Mouse (Mus musculus) mouse trophoblast stem cell (cell line): ENCODE measurements around the gene Nfu1.

Experiments
- in situ Hi-C, 2 experiments: fragments of 300-500 bp; cut with MseI, MboI; formaldehyde crosslinking; loops; 2 replicates in 1 of 2; 3 replicates in 1 of 2; pipeline ENCODE4 v1.15.1; 2025

Nfu1 gene

GRCm38 (mm10) chr6:87008887-87009286, at the start of gene Nfu1:
Gene Nfu1, plus strand, starts transcription at chr6:87009236.
- in situ Hi-C loops, result no loop called here

GRCm38 (mm10) chr6:86963987-86964685, 44.9 kb upstream of the Nfu1 start:
- in situ Hi-C loops, result no loop called here

DNA sequence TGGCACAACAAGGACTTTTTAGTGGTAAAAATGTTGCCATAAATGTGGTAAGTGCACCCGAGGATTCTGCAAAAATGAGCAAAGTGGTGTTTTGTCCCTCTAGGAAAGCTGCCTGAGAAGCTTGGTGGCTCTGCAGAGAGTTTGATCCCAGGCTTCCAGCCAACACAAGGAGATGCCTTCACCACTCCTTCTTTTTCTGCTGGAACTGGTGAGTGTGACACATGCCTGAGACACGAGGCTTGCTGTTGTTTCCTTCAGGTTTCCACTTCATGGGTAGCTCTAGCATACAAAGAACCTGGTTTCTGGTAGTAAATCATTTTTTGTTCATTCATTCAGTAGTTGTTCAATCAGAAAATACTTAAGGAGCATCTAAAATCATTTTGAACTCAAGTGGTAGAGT, 41.9 kb upstream of the Nfu1 start:
- in situ Hi-C loops, result no loop called here

- in situ Hi-C loops, result no loop called here
Observed at GRCm38 (mm10) chr6:86973956-86974355, 35.1 kb upstream of the Nfu1 start.

DNA sequence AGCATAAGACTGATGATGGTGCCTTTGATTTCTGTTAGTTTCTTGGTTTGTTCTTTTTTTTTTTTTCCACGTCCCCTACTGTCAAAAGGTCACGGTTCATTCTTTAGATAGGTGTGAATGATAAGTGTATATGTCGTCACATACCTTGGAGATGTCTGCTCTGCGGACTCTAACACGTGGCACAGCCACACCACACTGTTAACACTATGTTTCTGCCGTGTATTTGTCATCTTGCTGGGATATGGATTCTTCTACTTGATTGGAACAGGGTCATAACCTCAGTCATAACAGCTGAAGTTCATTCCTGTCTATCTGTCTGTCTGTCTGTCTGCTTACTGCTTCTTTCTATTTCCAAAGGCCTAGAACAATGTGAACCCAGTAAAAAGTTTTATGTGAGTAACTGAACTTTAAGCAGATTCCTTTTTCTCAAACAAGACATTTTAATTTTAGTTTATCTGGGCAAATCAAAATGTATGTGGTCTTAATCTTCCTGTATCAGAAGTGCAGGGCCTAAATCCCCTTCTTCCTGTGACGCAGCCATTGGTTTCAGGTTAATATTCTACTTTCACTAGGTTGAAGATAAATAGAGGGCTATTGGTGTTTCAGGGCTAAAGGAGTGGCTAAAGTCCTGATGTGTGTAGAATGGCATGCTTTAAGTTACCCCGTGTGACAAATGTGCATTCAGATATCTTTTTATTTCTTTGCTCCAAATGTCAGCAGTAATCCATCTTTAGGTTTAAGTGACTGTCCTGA, 30.7 kb upstream of the Nfu1 start:
- in situ Hi-C loops, result no loop called here

DNA sequence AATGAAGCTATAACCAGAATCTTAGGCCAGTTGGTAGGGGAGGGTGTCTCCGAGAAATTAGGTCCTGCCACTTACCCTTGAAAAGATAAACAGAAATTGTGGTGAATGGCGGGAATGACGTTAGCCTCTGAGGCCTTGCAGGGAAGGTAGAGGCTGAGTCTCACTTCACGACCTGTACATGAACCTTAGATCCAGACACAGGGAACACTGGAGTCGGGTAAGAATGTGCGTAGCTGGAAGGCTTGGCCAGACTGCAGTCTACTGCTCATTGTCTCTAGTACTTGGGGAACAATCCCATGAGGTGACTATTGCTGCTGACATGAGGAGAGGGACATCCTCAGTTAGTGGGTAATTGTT, 30.1 kb upstream of the Nfu1 start:
- in situ Hi-C loops, result no loop called here

DNA sequence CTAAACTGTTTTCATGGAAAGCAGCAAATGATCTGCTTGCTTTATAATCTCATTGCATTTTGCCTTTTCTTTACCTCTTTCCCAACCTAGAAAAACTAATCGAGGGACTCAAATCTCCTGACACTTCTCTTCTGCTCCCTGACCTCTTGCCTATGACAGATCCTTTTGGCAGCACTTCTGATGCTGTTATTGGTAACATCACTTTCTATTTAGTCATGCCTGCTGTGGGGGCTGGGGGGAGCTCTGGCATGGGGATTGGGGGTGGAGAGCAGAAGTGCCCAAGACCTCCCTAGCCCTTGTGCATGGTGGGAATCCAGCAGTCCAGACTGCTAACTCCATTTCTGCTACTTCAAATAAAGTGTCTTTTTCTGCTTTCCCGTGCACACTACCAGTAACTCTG, 27.8 kb upstream of the Nfu1 start:
- in situ Hi-C loops, result no loop called here

- in situ Hi-C loops, result no loop called here
Observed at GRCm38 (mm10) chr6:86985314-86986106, 23.5 kb upstream of the Nfu1 start.

- in situ Hi-C loops, result no loop called here
Observed at GRCm38 (mm10) chr6:86989576-86989975, 19.5 kb upstream of the Nfu1 start.

DNA sequence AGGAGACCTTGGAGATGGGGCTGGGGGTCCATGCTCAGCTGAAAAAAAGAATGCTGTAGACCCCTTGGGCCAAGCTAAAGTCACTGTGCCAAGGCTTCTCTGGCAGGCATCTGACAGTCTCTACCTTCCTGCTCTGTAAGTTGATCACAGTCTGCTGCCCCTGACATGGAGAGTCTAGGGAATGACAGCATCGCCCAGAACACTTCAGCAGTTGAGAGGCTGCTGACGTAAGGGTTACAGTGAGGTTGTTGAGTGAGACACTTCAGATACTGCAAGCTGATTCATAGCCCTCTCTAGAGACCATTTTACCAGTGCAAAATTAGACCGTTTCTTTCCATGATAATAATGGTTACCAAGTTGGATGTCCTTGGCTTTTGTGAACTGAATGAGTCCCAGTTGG, 18.0 kb upstream of the Nfu1 start:
- in situ Hi-C loops, result no loop called here

- in situ Hi-C loops, result no loop called here
Observed at GRCm38 (mm10) chr6:86992349-86992748, 16.7 kb upstream of the Nfu1 start.

GRCm38 (mm10) chr6:86994254-86994653, 14.8 kb upstream of the Nfu1 start:
- in situ Hi-C loops, result no loop called here

DNA sequence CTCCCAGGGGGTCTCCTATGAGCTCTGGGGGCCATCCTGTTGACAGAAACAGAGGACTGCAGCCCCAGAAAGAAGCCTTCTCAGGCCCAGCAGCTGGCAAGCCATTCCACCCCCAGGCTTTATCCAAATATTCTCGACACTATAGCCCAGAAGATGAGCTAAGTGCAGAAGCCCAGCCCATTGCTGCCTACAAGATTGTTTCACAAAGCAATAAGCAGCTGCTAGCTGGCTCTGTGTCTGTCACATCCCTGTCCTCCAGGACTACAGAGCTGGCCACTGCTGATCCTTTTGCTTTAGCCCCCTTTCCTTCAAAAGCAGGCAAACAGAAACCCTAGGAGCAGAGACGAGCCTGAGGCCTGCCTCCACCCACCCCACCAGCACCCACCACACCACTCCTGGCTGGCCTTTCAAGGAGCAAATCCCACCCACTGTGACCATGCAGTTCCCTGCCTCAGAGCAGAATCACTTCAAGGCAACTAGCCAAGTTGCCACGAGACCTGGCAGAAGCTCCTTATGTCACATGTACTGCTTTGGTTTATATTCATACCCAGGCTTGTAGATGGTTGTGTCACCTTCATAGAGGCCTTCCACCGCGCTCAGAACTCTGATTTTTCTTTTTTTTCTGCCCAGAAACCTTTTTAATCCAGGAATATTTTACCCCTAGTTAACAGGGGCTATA, 12.3 kb upstream of the Nfu1 start:
- in situ Hi-C loops, result no loop called here

DNA sequence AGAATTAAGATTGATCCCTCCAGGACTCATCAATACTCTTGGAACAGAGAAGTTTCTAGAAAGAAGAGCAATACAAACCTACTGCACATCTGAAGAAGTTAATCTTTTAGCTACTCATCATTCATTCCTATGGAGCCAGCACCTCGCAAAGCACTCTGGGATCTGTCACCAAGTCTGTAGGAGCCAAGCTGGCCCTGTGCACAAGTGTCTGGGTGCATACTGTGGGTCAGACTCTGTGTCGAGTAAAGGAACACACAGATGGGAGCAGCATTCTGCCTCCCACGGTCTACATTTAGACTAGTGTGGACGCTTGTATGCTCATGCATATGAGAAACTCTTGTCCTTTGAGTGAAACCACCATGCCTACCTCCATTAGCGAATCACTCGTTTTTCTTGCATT, 11.7 kb upstream of the Nfu1 start:
- in situ Hi-C loops, result no loop called here

DNA sequence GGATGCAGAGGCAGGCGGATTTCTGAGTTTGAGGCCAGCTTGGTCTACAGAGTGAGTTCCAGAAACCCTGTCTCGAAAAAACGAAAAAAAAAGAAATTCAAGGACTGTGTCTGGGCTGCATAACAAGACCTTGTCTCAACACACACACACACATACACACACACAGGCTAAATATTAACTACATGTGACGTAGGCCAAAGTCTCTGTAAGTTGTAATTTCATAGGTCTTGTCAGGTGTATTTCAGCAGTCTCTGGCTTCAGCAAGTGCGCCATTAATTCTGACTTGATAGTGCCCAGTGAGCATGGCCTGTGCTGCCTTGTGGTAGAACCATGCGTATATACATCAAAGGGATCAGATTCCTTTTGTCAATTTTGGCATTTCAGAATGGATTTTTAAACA, 7.0 kb upstream of the Nfu1 start:
- in situ Hi-C loops, result no loop called here

DNA sequence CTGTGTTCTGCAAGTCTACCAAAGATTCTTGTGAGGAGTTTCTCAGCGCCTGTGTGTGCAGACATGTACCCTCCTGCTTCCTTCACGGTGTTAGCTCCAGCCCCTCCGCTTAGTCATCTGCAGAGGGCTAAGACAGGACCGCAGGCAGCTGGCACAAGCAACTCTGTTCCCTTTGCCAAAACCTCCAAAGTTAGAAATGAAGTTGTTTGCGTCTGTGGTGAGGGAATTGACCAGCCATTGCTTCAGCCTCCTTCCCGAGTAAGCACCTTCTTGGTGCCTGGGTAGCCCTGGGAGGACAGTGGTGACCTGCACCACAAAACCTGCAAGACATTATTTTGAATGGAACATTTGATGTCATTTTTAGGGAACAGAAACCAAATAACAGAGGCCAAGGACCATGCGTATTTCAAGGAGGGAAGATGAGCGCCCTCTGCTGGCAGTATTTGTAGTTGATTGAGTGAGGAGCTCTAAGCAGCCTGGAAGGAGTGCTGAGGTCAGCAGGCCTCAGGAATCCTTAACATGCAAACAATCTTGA, 6.4 kb upstream of the Nfu1 start:
- in situ Hi-C loops, result no loop called here

DNA sequence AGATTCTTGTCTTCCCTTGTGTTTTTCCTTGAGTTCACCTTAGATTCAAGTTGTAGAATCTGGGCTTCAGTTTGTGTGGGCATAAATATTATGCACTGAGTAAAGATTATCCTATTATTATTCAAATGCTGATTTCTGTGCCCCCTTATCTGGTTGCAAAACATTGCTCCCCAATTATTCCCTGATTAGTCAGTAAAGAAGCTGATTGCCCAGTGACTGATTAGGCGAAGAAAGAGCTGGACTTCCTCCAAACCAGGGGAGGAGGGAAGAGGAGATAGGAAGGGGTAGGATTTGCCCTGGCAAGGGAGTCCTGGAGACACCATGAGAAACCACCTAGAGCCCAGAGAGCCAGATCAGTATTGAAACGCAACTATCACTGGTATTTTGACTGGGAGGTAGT, 4.9 kb upstream of the Nfu1 start:
- in situ Hi-C loops, result no loop called here

- in situ Hi-C loops, result no loop called here
Observed at GRCm38 (mm10) chr6:87005577-87005976, 3.5 kb upstream of the Nfu1 start.

DNA sequence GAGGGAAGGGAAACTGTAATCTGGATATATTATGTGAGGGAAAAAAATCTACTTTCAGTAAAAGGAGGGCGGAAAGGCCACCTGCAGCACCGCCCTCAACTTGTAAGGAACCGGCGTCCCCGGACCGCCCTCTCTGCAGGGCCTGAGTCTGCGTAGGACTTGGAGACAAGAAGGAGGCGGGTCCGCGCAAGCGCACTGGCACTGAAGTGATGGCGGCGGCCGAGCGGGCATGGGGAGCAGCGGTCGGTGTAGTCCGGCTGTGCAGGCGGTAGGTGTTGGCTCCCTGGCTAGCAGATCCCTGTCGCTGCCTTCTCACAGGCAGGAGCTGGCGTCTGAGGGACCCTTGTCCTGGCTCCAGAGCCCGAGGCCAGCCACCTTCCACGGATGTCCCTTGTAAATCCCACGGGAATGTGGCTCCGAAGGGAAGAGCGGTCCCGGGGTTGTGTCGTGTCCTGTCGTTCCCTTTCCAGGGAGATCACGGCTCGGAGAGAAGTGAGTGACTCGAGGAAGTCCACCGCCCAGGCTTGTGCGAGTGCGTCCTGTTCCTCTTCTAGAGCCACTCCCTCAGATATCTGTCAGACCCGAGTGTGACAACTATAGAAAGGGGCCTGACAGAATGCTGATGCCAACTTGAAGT, 774 bp downstream of the Nfu1 start:
- in situ Hi-C loops, result no loop called here

DNA sequence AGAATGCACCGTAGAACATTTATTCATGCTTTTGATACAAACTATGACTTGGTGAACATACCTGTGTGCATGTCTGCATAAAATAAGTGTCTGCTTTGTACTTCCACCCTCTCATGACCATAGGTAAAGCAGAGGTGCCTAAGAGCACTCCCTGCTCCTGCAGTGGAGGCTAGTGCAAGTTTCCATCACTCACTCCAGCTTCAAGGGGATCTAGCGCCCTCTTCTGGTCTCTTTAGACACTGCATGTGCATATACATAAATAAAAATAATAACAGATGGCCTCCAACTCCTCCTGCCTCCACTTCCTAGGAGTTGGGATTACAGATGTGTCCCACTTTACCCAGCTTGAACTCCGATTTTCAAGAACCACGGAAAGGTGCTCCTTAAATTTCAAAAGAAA, 7.9 kb downstream of the Nfu1 start:
- in situ Hi-C loops, result no loop called here

DNA sequence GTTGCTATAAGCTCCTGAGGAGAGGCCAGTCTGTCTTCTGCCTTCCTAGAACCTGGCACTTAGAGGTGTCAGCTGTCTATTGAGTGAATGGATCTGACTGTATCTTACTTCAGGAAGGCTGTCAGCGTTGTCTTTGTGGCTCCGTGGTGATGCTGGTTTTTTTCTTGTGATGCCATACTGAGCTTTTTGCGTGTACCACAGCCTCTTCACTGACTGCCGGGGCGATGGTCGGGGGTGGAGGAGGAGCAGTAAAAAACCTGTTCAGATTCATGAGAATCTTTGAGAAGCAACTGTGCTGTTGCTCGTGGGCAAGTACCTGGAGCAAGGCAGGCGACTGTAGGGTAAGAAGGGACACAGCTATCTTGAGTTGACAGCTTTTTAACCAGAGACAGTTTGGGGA, 9.8 kb downstream of the Nfu1 start:
- in situ Hi-C loops, result no loop called here
